Mouse (Mus musculus): ENCODE measurements around the gene Stat5a.

The Stat5a gene

GRCm38 (mm10) chr11:100838894-100839293, 20.3 kb upstream of the Stat5a start:
- no peak for DNase-seq

GRCm38 (mm10) chr11:100839523-100839922, 19.6 kb upstream of the Stat5a start:
- DNase-seq: no peak

GRCm38 (mm10) chr11:100840866-100841265, 18.3 kb upstream of the Stat5a start:
- DNase-seq: no peak

GRCm38 (mm10) chr11:100842025-100842424, 17.1 kb upstream of the Stat5a start:
- no peak for DNase-seq

- DNase-seq: no peak
These were observed 16.0 kb upstream of the Stat5a start for GRCm38 (mm10) chr11:100843070-100843669.

GRCm38 (mm10) chr11:100844121-100844520, 15.0 kb upstream of the Stat5a start:
- DNase-seq: no peak

- no peak for DNase-seq
These were observed 13.4 kb upstream of the Stat5a start for GRCm38 (mm10) chr11:100845793-100846192.

- DNase-seq: no peak
These were observed 11.6 kb upstream of the Stat5a start for GRCm38 (mm10) chr11:100847572-100847971.

- no peak for DNase-seq
These were observed 11.1 kb upstream of the Stat5a start for GRCm38 (mm10) chr11:100848080-100848479.

GRCm38 (mm10) chr11:100848789-100849379, 10.3 kb upstream of the Stat5a start:
- DNase-seq: no peak

GRCm38 (mm10) chr11:100849456-100850037, 9.6 kb upstream of the Stat5a start:
- DNase-seq: no peak

GRCm38 (mm10) chr11:100850038-100850777, 8.9 kb upstream of the Stat5a start, which contains the start of gene Stat5b:
Gene Stat5b (minus strand): TSS chr11:100850724.
- DNase-seq: peak; percentile 62 to 66

- peak; percentile 75 to 76 for DNase-seq
These were observed 8.2 kb upstream of the Stat5a start for GRCm38 (mm10) chr11:100850778-100851528.

- no peak for DNase-seq
These were observed 7.1 kb upstream of the Stat5a start for GRCm38 (mm10) chr11:100852088-100852487.

GRCm38 (mm10) chr11:100853018-100853417, 6.1 kb upstream of the Stat5a start:
- DNase-seq: no peak

GRCm38 (mm10) chr11:100854268-100854667, 4.9 kb upstream of the Stat5a start:
- DNase-seq: peak; percentile 79 to 85

GRCm38 (mm10) chr11:100855178-100855577, 4.0 kb upstream of the Stat5a start:
- peak; percentile 49 to 64 for DNase-seq

- DNase-seq: no peak
These were observed 1.2 kb upstream of the Stat5a start for GRCm38 (mm10) chr11:100857960-100858359.

- no peak for DNase-seq
These were observed 476 bp downstream of the Stat5a start for GRCm38 (mm10) chr11:100859579-100860075.

- peak; percentile 87 to 88 for DNase-seq
These were observed 1.3 kb downstream of the Stat5a start for GRCm38 (mm10) chr11:100860198-100861048.

GRCm38 (mm10) chr11:100861335-100861734, 2.2 kb downstream of the Stat5a start:
- no peak for DNase-seq

- DNase-seq: no peak
These were observed 2.7 kb downstream of the Stat5a start for GRCm38 (mm10) chr11:100861836-100862235.

Data from kidney, adult 8-10 months (tissue).